Mouse (Mus musculus) megakaryocyte-erythroid progenitor cell, adult 5-6 weeks (primary cell): ENCODE data around the gene Trub1. TPM values are rescaled to one million over a fixed set of nuclear protein-coding genes. Genes with fewer than 3 reads are reported as not detected.

Experiments
- ATAC-seq: replicated peaks from 2 replicates; pipeline ENCODE4 v1.8.0; 2016; ENCODE audit warnings: mild to moderate bottlenecking, inconsistent platforms; ENCODE audit not compliant: severe bottlenecking, poor library complexity, low FRiP score, low TSS enrichment
- total RNA-seq, 2 experiments: library from RNA; stranded (forward) in 1 of 2; stranded (reverse) in 1 of 2; fragments of 200-1000, 215-1000 nt in 1 of 2; fragments of >200 nt in 1 of 2; fragmentation: Nextera tagmentation in 1 of 2; gene quantifications; 2 replicates each; pipeline ENCODE4 v1.2.3; 2014 to 2017

Gene Trub1
- total RNA-seq, 2 experiments from 2014 or later, result 21.1 to 41.8 TPM

DNA sequence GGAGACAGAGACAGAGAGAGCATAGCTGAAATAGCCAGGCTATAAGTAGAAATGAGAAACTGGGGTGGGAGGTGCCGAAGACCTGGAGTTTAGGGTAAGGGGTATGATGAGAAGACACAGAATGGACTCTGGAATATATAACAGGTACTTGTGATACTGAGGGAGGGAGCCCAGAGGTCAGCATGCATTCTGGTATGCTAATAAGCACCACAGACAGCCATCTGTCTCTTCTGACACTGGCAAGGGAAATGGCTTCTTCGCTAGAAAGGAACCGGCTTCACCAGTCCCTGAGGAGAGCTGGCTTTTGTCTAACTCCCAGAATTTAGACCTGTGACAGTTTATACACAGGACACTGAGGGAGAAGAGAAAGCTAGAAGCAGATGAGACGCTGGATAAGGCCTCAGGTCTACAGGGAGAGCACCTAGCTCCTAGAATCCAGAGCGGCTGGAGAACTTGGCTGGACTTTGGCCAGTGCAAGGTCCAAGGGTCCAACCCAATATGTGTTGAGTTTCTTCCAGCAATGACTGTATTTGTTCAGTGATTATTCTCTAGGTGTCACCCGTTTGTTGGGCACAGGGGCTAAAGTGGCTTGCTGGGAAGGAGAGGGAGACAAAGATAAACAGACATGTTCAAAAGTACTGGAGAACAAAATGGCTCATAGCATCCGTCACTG, 84.9 kb downstream of the Trub1 start:
- no peak for ATAC-seq

DNA sequence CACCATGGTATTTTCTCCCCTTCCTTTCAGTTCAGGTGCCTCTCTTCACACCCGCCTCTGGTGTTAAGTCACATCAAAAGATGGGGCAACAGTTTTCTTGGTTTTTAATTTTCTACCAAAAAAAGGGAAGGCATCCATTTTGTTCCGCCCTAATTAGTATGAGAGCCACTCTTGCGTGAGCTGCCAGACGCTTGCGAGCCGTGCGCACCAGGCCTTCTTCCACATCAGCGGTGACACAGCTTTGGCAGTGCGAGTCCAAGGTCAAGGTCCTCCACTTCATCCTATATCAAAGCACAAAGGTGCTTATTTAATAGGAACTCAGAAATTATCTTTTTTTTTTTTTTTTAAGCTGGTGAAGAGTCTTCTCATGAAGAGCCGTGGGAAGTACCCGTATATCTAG, 87.4 kb downstream of the Trub1 start:
- ATAC-seq, result no peak

Other genes with a start within 250 kb of the Trub1 start
- 9.2 and 10.9 TPM in 2 replicates for gene Ablim1, start 138.0 kb upstream of the Trub1 start, total RNA-seq (2014; fragmentation: Nextera tagmentation)
- gene Ablim1, start 138.0 kb upstream of the Trub1 start, total RNA-seq (2017), result 1.5 and 6.3 TPM in 2 replicates
- gene Fam160b1, start 92.2 kb upstream of the Trub1 start, total RNA-seq (2014; fragmentation: Nextera tagmentation), result 20.3 and 23.7 TPM in 2 replicates
- 9.7 and 14.6 TPM in 2 replicates for gene Fam160b1, start 92.2 kb upstream of the Trub1 start, total RNA-seq (2017)
- gene Atrnl1, start 158.1 kb downstream of the Trub1 start, total RNA-seq (2014; fragmentation: Nextera tagmentation), result 1.7 and 3.5 TPM in 2 replicates
- 1.4 and 2.4 TPM in 2 replicates for gene Atrnl1, start 158.1 kb downstream of the Trub1 start, total RNA-seq (2017)